Mouse (Mus musculus): ENCODE results near the gene Gmpr.

GRCm38 (mm10) chr13:45514115-45514514, 6.9 kb downstream of the Gmpr start:
- no peak for TF ChIP-seq POLR2A (IDR thresholded peaks at IDR 0.05; ENCODE audit: low read depth, low read length)
- TF ChIP-seq CTCF (IDR thresholded peaks at IDR 0.05; ENCODE audit: extremely low read depth, insufficient read depth, insufficient read length, insufficient replicate concordance): no peak
